Mouse (Mus musculus) lung, postnatal 0 days (tissue): Measurements from ENCODE around the gene Ifng. TPM values are rescaled to one million over a fixed set of nuclear protein-coding genes. Genes with fewer than 3 reads are reported as not detected.
"Not testable (repeated sequence)": the region's sequence is repeated elsewhere in the genome, so short reads cannot be mapped to it uniquely, and the experiment has no call there.

Experiments
- ATAC-seq: fragments of 200-750 bp; cut with Nextera tagmentation; 2 replicates; pipeline ENCODE4 v1.8.0; 2017; ENCODE audit warnings: moderate library complexity
- DNase-seq: peaks from one replicate; pipeline ENCODE4 v3.0.0-alpha.2; 2016; ENCODE audit warnings: low spot score
- H3K27ac ChIP-seq: fragments of 300-500 bp; sonication (generic); 2 replicates; pipeline ENCODE4 v1.5.1; 2014; ENCODE audit warnings: antibody characterized with exemption, mild to moderate bottlenecking, low read length, mixed read lengths
- H3K27me3 ChIP-seq: fragments of 300-500 bp; sonication (generic); replicated peaks from 2 replicates; pipeline ENCODE4 v1.6.1; 2014; ENCODE audit warnings: low read length, mixed read lengths; ENCODE audit not compliant: insufficient read depth
- H3K36me3 ChIP-seq: fragments of 300-500 bp; sonication (generic); 2 replicates; pipeline ENCODE4 v1.6.1; 2014; ENCODE audit warnings: low read length, mixed read lengths; ENCODE audit not compliant: insufficient read depth
- H3K4me1 ChIP-seq: fragments of 300-500 bp; sonication (generic); 2 replicates; pipeline ENCODE4 v1.6.1; 2014; ENCODE audit warnings: antibody characterized with exemption, low read depth, low read length, mixed read lengths; ENCODE audit not compliant: insufficient read depth
- H3K4me2 ChIP-seq: fragments of 300-500 bp; sonication (generic); replicated peaks from 2 replicates; pipeline ENCODE4 v1.6.1; 2014; ENCODE audit warnings: low read depth, mild to moderate bottlenecking, low read length, moderate library complexity, mixed read lengths
- H3K4me3 ChIP-seq: fragments of 300-500 bp; sonication (generic); 2 replicates; pipeline ENCODE4 v1.5.1; 2014; ENCODE audit warnings: low read depth, low read length
- H3K9ac ChIP-seq: fragments of 300-500 bp; sonication (generic); replicated peaks from 2 replicates; pipeline ENCODE4 v1.6.1; 2014; ENCODE audit warnings: low read depth, mild to moderate bottlenecking
- H3K9me3 ChIP-seq: fragments of 300-500 bp; sonication (generic); 2 replicates; pipeline ENCODE4 v1.6.1; 2016; ENCODE audit warnings: low read length, mixed read lengths
- CTCF ChIP-seq: IDR thresholded peaks from 2 replicates; pipeline ENCODE4 v1.5.1; 2016; ENCODE audit warnings: antibody characterized with exemption, mild to moderate bottlenecking
- EP300 ChIP-seq: IDR thresholded peaks from 2 replicates; pipeline ENCODE4 v1.6.1; 2016; ENCODE audit warnings: antibody characterized with exemption, mild to moderate bottlenecking, control low read depth
- WGBS: fragments of 180-500 bp; shearing (Covaris S2); extraction: QIAGEN DNeasy Blood & Tissue Kit; methylation state at CpG from one replicate; pipeline ENCODE4 v1.1.7; 2014; 5-methylcytosine and 5-hydroxymethylcytosine counted together
- polyA plus RNA-seq: library from polyadenylated mRNA; unstranded; fragments of >200 nt; fragmentation: Nextera tagmentation; extraction: Ambion mirVana; gene quantifications from 2 replicates; pipeline ENCODE4 v1.2.1, GENCODE M21; 2015

The Ifng gene
- polyA plus RNA-seq, 1 experiment from 2014 or later = 0.13 TPM

- no peak overlapping the region for H3K4me2 ChIP-seq
- no peak overlapping the region for H3K4me3 ChIP-seq
- ATAC-seq (no peak), DNase-seq (no peak)
- WGBS = 50% methylated on average over 2 of the region's 2 CpGs
- H3K9me3 ChIP-seq = no peaks in the 10 kb centered on the region
- no peak overlapping the region for H3K27ac ChIP-seq
- TF ChIP-seq EP300 (no peak), CTCF (no peak)
- no peaks in the 10 kb centered on the region for H3K36me3 ChIP-seq
- H3K27me3 ChIP-seq = no peaks in the 10 kb centered on the region
- H3K4me1 ChIP-seq = no peaks in the 10 kb centered on the region
- H3K9ac ChIP-seq = no peak overlapping the region
These were observed 10.9 kb downstream of the Ifng start for GRCm38 (mm10) chr10:118451747-118452146.

GRCm38 (mm10) chr10:118458729-118459128 lies 17.9 kb downstream of the Ifng start:
- TF ChIP-seq EP300 (no peak), CTCF (no peak)
- no peak overlapping the region for H3K4me3 ChIP-seq
- no peak overlapping the region for H3K9ac ChIP-seq
- no peaks in the 10 kb centered on the region for H3K4me1 ChIP-seq
- no peaks in the 10 kb centered on the region for H3K27me3 ChIP-seq
- ATAC-seq (no peak), DNase-seq (no peak)
- 79% methylated on average over 4 of the region's 4 CpGs for WGBS
- H3K9me3 ChIP-seq = no peaks in the 10 kb centered on the region
- no peaks in the 10 kb centered on the region for H3K36me3 ChIP-seq
- no peak overlapping the region for H3K4me2 ChIP-seq
- no peak overlapping the region for H3K27ac ChIP-seq

GRCm38 (mm10) chr10:118461126-118461767 lies 20.4 kb downstream of the Ifng start:
- no peak for ATAC-seq
- Histone ChIP-seq H3K9me3 (no peaks in the 10 kb centered on the region), H3K4me3 (no peak overlapping the region), H3K9ac (no peak overlapping the region), H3K36me3 (no peaks in the 10 kb centered on the region), H3K27me3 (no peaks in the 10 kb centered on the region), H3K4me1 (no peaks in the 10 kb centered on the region), H3K27ac (no peak overlapping the region), H3K4me2 (no peak overlapping the region)
- TF ChIP-seq CTCF (no peak), EP300 (no peak)
- WGBS = 65% methylated on average over 6 of the region's 6 CpGs
- DNase-seq = no peak

- Histone ChIP-seq H3K9me3 (no peaks in the 10 kb centered on the region), H3K4me2 (no peak overlapping the region), H3K27ac (no peak overlapping the region), H3K4me3 (no peak overlapping the region), H3K9ac (no peak overlapping the region), H3K4me1 (no peaks in the 10 kb centered on the region), H3K27me3 (no peaks in the 10 kb centered on the region), H3K36me3 (no peaks in the 10 kb centered on the region)
- DNase-seq (peak; percentile 49), ATAC-seq (no peak)
- 48% methylated on average over 6 of the region's 6 CpGs for WGBS
- TF ChIP-seq CTCF (no peak), EP300 (no peak)
These were observed 25.6 kb downstream of the Ifng start for GRCm38 (mm10) chr10:118466481-118466880.

- TF ChIP-seq CTCF = no peak
- TF ChIP-seq EP300 = no peak
- Histone ChIP-seq H3K9ac (no peak overlapping the region), H3K4me2 (no peak overlapping the region), H3K4me3 (no peak overlapping the region), H3K9me3 (no peaks in the 10 kb centered on the region), H3K36me3 (no peaks in the 10 kb centered on the region), H3K27me3 (no peaks in the 10 kb centered on the region), H3K4me1 (no peaks in the 10 kb centered on the region), H3K27ac (no peak overlapping the region)
- 72% methylated on average over 3 of the region's 3 CpGs for WGBS
- DNase-seq (no peak), ATAC-seq (no peak)
These were observed 28.2 kb downstream of the Ifng start for GRCm38 (mm10) chr10:118469047-118469446.

- ATAC-seq (no peak), DNase-seq (no peak)
- WGBS = 44% methylated on average over 13 of the region's 13 CpGs
- Histone ChIP-seq H3K9ac (no peak overlapping the region), H3K9me3 (no peaks in the 10 kb centered on the region), H3K27me3 (no peaks in the 10 kb centered on the region), H3K36me3 (no peaks in the 10 kb centered on the region), H3K4me3 (no peak overlapping the region), H3K27ac (no peak overlapping the region), H3K4me1 (no peaks in the 10 kb centered on the region), H3K4me2 (no peak overlapping the region)
- TF ChIP-seq EP300 = no peak
- no peak for TF ChIP-seq CTCF
These were observed 29.6 kb downstream of the Ifng start for GRCm38 (mm10) chr10:118470296-118470957.

- H3K9me3 ChIP-seq, H3K27ac ChIP-seq, H3K36me3 ChIP-seq, DNase-seq, H3K4me1 ChIP-seq, ATAC-seq, H3K4me2 ChIP-seq, H3K4me3 ChIP-seq, H3K9ac ChIP-seq, H3K27me3 ChIP-seq: not testable (repeated sequence)
- WGBS = 44% methylated on average over 1 of the region's 1 CpGs
These were observed 32.0 kb downstream of the Ifng start for GRCm38 (mm10) chr10:118472846-118473245.
